Mouse (Mus musculus) bone marrow macrophage, adult 2 months (primary cell): ENCODE measurements around the gene Ncoa7.

Source experiments
- CTCF ChIP-seq: IDR thresholded peaks from 2 replicates; pipeline ENCODE4 v1.5.1; 2012; ENCODE audit warnings: low read depth, mild to moderate bottlenecking, low read length, moderate library complexity
- POLR2A ChIP-seq: IDR thresholded peaks from 2 replicates; pipeline ENCODE4 v1.6.1; 2012; ENCODE audit warnings: mild to moderate bottlenecking, low read depth, low read length, borderline replicate concordance

GRCm38 (mm10) chr10:30756064-30756463 is 47.1 kb downstream of the Ncoa7 start:
- TF ChIP-seq CTCF (no peak), POLR2A (no peak)
